Mouse (Mus musculus) left cerebral cortex, postnatal 14 days (tissue): ENCODE results near the gene Ccnq. TPM values are rescaled to one million over a fixed set of nuclear protein-coding genes. Genes with fewer than 3 reads are reported as not detected.

Experiments used
- DNase-seq, 2 experiments: peaks; one replicate each; pipeline ENCODE4 v3.0.0; 2021 to 2022; ENCODE audit warnings: low spot score in 2 of 2, mixed read lengths in 1 of 2
- intact Hi-C: fragments of 180-260 bp; cut with DNase I; formaldehyde crosslinking; loops from one replicate; pipeline ENCODE4 v1.15.1; 2025
- long read RNA-seq, 2 experiments: library from polyadenylated mRNA; stranded (forward); transcript quantifications; one replicate each; pipeline ENCODE4 v2.0.0; 2021
- total RNA-seq, 2 experiments: library from RNA; stranded (reverse); gene quantifications; 2 replicates each; pipeline ENCODE4 v1.2.3; 2021

Gene Ccnq
- 10 to 100 TPM; 18.2 to 20.0 TPM for total RNA-seq
- long read RNA-seq, experiment 1, transcript Ccnq-201 (1 exons, 1,224 nt): major isoform, 14 of 14 reads
- long read RNA-seq, experiment 1, partial matches to known transcripts: 0 of 14 reads
- long read RNA-seq, experiment 1, other reads (novel, unspliced or antisense): 0 of 14 reads
- long read RNA-seq, experiment 2, transcript Ccnq-201 (1 exons, 1,224 nt): major isoform, 20 of 20 reads
- long read RNA-seq, experiment 2, partial matches to known transcripts: 0 of 20 reads
- long read RNA-seq, experiment 2, other reads (novel, unspliced or antisense): 0 of 20 reads

GRCm38 (mm10) chr11:78750885-78751842 lies at the start of gene Ccnq:
Ccnq (minus strand) TSS chr11:78751729.
- peak; percentile 52 to 73 for DNase-seq
- intact Hi-C loops: loop anchor here (5.0 kb wide), 2 partner anchors 56 to 76 kb away; partner anchors contain the start of gene Lyrm9

DNA sequence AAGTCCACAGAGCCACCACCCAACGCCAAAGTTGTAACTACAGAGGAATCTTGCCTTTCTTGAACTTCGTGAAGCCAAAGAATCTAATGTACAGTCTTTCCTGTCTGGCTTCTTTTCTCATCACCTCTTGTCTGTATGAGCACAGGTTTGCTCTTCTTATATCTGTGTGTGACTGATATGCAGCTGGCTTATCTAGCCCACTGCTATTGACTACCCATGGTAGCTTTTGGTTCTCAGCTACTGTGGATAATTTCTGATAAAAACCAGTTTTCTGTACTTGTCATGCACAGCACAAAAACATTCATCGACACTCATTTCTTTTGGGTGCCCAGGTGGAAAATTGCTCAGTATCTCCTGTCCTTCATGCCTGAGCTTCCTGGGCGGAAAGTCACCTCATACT lies 49.6 kb upstream of the Ccnq start:
- no peak for DNase-seq
- intact Hi-C loops: no loop called here

DNA sequence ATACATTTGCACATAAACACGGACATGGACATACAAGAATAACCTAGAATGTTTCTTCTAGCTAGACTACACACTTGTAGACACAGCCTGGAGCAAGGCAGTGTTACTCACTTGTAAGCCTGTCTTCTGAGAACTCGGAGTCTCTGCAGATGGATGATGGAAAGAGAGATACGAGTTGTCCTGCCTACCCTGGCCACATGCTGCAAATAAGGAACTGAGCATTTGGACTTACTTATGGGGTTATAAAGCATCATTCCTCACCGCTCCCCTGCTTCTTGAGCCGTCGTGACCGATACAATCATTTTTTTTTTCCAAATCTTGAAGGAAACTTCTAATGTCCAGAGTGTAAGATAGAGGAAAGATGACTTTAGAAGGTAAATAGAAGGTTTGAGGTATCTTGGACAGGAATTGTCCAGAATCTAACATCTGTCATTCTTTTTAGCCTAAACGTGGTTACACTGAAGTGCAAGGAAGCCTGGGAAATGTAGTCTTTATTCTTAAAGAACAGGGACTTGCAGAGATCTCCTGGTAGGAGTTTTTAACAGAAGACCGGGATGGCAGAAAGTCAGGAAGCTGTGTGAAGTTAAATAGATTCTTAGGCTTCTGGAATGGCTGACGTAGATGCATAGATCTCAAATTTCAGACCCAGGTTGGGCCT lies 44.7 kb upstream of the Ccnq start:
- no peak for DNase-seq
- intact Hi-C loops: no loop called here

DNA sequence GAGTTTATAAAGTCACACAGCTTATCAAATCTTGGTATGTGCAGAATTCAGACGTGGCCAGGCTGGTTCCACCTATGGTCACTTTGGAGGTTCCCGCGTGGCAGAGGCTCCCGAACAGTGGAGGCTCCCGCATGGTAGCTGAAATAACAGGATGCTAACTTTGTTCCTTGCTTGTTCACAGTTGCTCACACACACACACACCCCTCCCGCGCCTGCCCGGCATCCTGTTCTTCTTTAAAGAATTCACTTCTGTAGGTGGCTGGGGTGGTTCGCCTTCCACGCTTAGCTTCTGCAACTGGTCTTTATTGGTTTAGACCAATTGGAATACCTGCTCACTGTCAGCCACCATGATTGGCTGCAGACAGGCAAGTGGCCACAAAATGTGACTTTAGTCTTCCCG lies 41.6 kb upstream of the Ccnq start:
- peak in 1 of 2 experiments; percentile 49 for DNase-seq
- intact Hi-C loops: loop anchor here (5.0 kb wide), 2 partner anchors 34 to 36 kb away; partner anchors contain the start of gene Lyrm9

- intact Hi-C loops: loop anchor here (5.0 kb wide), 2 partner anchors 35 kb away; partner anchors contain the start of gene Lyrm9
- DNase-seq: peak; percentile 64 to 74
These were observed 40.9 kb upstream of the Ccnq start for GRCm38 (mm10) chr11:78792465-78792864.

GRCm38 (mm10) chr11:78792055-78792454 lies 40.5 kb upstream of the Ccnq start:
- no peak for DNase-seq
- intact Hi-C loops: loop anchor here (5.0 kb wide), 2 partner anchors 35 kb away; partner anchors contain the start of gene Lyrm9

DNA sequence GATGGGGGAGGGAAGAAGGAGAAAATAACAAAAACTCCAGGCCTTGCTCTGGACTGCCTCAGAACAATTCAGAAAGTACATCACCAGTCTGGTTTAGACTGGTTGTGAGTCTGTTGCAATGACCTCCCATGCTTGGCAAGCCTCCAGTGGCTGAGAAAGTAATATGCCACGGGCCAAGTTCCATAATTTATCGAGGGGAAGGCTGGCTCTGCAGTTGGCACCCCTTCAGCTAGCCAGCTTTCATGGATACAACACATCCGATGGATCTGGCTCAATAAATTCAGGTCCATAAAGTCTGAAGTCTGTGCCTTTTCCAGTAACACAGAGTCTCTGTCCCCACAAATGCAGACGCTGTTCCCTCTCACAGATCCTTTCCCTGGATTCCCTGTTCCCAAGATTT lies 40.1 kb upstream of the Ccnq start:
- intact Hi-C loops: loop anchor here (5.0 kb wide), 2 partner anchors 34 to 36 kb away; partner anchors contain the start of gene Lyrm9
- peak; percentile 62 to 67 for DNase-seq

- intact Hi-C loops: loop anchor here (5.0 kb wide), 2 partner anchors 32 to 38 kb away; partner anchors contain the start of gene Lyrm9
- DNase-seq: no peak
These were observed 38.0 kb upstream of the Ccnq start for GRCm38 (mm10) chr11:78789370-78790060.

DNA sequence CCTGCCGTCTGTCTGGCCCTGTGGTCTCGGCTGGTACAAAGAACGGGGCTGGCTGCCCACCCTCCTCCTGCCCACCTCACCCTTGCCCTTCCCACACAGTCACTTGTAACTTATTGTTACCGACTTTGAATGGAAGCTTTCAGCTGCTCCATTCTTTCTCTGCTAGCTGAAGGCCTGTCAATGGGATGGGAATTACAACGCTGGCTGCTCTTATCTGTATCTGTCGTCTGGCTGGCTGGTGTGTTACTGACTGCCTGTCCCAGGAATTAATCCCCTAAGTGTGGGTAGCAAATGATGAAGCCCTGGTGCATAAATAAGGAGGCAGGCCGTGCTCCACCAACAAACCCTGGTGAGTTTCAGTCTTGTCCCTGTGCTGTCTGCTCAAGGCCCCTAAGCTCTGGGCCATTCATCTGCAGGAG lies 34.5 kb upstream of the Ccnq start:
- intact Hi-C loops: no loop called here

GRCm38 (mm10) chr11:78782791-78783347 lies 31.3 kb upstream of the Ccnq start:
- DNase-seq: no peak
- intact Hi-C loops: no loop called here

More for the DNA sequence above, 34.5 kb upstream of the Ccnq start:
- no peak for DNase-seq

- intact Hi-C loops: no loop called here
- no peak for DNase-seq
These were observed 30.8 kb upstream of the Ccnq start for GRCm38 (mm10) chr11:78782326-78782725.

DNA sequence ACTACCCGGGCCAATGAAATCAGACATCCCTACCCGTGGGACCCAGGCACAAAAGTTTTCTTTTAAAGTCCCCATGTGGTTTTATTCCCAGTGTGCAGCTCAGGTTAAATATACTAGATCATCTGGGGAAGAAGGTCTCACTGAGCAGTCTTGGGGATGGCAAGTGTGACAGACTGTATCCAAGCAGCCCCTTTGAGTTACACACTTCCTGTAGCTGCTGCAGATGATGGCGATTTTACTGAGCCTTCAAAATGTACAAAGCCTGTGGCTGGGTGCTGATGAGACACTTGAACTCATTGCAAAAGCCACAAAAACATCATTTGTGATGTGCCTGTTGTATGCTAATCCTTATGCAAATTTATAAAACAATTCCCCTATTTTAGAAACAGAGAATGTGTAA lies 29.0 kb upstream of the Ccnq start:
- DNase-seq: no peak
- intact Hi-C loops: no loop called here

DNA sequence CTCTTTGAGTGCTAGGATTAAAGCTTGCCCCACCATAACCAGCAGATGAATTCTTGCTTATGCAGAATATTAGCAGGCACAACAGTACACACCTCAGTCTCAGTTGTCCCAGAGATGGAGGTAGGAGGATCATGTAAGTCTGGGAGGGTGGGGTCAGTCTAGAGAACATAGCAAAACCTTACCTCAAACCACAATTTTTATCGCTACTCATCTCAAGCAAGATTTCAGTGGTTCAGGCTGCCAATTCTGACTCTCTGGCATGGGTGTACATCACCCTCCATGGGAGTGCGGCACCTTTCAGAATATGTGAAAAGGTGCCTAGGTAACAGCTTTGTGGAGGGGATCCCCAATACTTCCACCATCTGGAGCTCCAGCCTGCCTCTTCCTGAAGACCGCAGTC lies 28.5 kb upstream of the Ccnq start:
- intact Hi-C loops: no loop called here
- no peak for DNase-seq

- intact Hi-C loops: no loop called here
- no peak for DNase-seq
These were observed 26.5 kb upstream of the Ccnq start for GRCm38 (mm10) chr11:78777851-78778680.

- DNase-seq: peak; percentile 64 to 88
- intact Hi-C loops: no loop called here
These were observed 20.3 kb upstream of the Ccnq start for GRCm38 (mm10) chr11:78771751-78772283.

GRCm38 (mm10) chr11:78770436-78770835 lies 18.9 kb upstream of the Ccnq start:
- intact Hi-C loops: no loop called here

GRCm38 (mm10) chr11:78768778-78769177 lies 17.2 kb upstream of the Ccnq start:
- intact Hi-C loops: no loop called here
- DNase-seq: no peak

More at GRCm38 (mm10) chr11:78770436-78770835, 18.9 kb upstream of the Ccnq start:
- DNase-seq: no peak
